Mouse (Mus musculus) G1E (cell line): ENCODE results near the gene Nap1l4. TPM values are rescaled to one million over a fixed set of nuclear protein-coding genes. Genes with fewer than 3 reads are reported as not detected.

Experiments
- ATAC-seq: 2 replicates; pipeline ENCODE4 v1.8.0; 2016; ENCODE audit warnings: mild to moderate bottlenecking; ENCODE audit not compliant: insufficient number of reproducible peaks, poor library complexity, low FRiP score, severe bottlenecking; ENCODE audit errors: extremely low read depth
- DNase-seq: peaks from one replicate; pipeline ENCODE4 v3.0.0; 2012; ENCODE audit warnings: low spot score
- H3K27me3 ChIP-seq: 2 replicates; pipeline ENCODE4 v1.6.1; 2012; ENCODE audit warnings: mild to moderate bottlenecking, low read length, inconsistent platforms; ENCODE audit not compliant: insufficient read depth
- H3K36me3 ChIP-seq: replicated peaks from 2 replicates; pipeline ENCODE3; 2012; ENCODE audit warnings: mild to moderate bottlenecking, inconsistent platforms
- H3K4me1 ChIP-seq: 2 replicates; pipeline ENCODE4 v1.6.1; 2012; ENCODE audit warnings: low read depth, low read length, inconsistent platforms, mixed read lengths; ENCODE audit not compliant: insufficient read depth
- H3K4me3 ChIP-seq: 2 replicates; pipeline ENCODE4 v1.5.1; 2012; ENCODE audit warnings: low read depth, mild to moderate bottlenecking, inconsistent platforms, low read length, moderate library complexity, mixed read lengths
- H3K9me3 ChIP-seq: replicated peaks from 2 replicates; pipeline ENCODE4 v1.6.1; 2012; ENCODE audit warnings: inconsistent platforms
- CTCF ChIP-seq: IDR thresholded peaks from 2 replicates; pipeline ENCODE4 v1.5.1; 2012; ENCODE audit warnings: low read depth, low read length, inconsistent platforms, mixed read lengths
- GATA1 ChIP-seq: IDR thresholded peaks from 2 replicates; pipeline ENCODE4 v1.6.1; 2012; ENCODE audit warnings: borderline replicate concordance, low read length, inconsistent platforms, mixed read lengths
- GATA2 ChIP-seq: IDR thresholded peaks from 2 replicates; pipeline ENCODE4 v1.6.1; 2012; ENCODE audit warnings: low read depth, low read length, inconsistent platforms, borderline replicate concordance
- POLR2AphosphoS5 ChIP-seq: IDR thresholded peaks from 2 replicates; pipeline ENCODE4 v1.6.1; 2012; ENCODE audit warnings: low read depth, low read length, inconsistent platforms; ENCODE audit not compliant: insufficient replicate concordance
- TAL1 ChIP-seq: conservative IDR thresholded peaks from 2 replicates; pipeline ENCODE4 v1.6.1; 2012; ENCODE audit warnings: low read depth, low read length, inconsistent platforms, mixed read lengths
- polyA plus RNA-seq: library from polyadenylated mRNA; stranded (reverse); fragments of >175 nt; gene quantifications from 2 replicates; pipeline ENCODE4 v1.2.3, GENCODE M21; 2012
- total RNA-seq, 2 experiments: library from RNA; stranded (forward) in 1 of 2; stranded (reverse) in 1 of 2; fragments of 200-1000 nt in 1 of 2; fragments of >200 nt in 1 of 2; fragmentation: Nextera tagmentation in 1 of 2; gene quantifications; 2 replicates each; pipeline ENCODE4 v1.2.3; 2014 to 2017

Nap1l4 gene
- total RNA-seq (2014; fragmentation: Nextera tagmentation): 96.6 and 138 TPM in 2 replicates
- total RNA-seq (2017): 146 and 158 TPM in 2 replicates
- polyA plus RNA-seq: 59.5 and 84.7 TPM in 2 replicates

DNA sequence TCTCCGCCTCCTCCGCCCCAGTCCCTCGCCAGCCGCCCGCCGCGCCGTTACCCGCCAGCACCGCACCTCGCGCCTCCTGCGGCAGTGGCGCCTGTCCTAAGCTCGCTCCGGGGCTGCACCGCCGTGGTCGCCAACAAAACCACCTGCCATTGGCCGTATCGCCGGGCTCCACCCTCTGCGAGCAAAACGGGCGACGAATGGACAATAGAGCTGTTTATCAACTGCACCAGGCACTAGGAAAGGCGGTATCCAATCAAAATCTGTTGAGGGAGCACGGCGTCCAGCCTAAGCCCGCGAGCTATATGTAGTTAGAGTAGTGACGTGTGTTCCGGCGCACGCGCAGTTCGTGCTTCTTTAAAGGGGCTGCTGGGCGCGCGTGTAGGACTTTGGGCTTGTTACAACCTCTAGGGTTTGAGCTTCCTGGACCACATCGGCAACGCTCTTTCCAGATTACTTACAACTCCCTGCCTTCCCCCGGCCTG is at the start of gene Nap1l4:
Gene Nap1l4, minus strand, starts transcription at position 131 of the 482 bp plus-strand sequence.
- peaks cover 61% of the 10 kb centered on the region for H3K4me1 ChIP-seq
- peaks cover 49% of the 10 kb centered on the region for H3K36me3 ChIP-seq
- H3K4me3 ChIP-seq: peak within 1 kb of the TSS; percentile 94
- DNase-seq (peak; percentile 99), ATAC-seq (peak; percentile 99)
- TF ChIP-seq POLR2AphosphoS5 (no peak), TAL1 (no peak), GATA1 (no peak), CTCF (no peak)
- H3K27me3 ChIP-seq: no peaks in the 10 kb centered on the region
- no peaks in the 10 kb centered on the region for H3K9me3 ChIP-seq

DNA sequence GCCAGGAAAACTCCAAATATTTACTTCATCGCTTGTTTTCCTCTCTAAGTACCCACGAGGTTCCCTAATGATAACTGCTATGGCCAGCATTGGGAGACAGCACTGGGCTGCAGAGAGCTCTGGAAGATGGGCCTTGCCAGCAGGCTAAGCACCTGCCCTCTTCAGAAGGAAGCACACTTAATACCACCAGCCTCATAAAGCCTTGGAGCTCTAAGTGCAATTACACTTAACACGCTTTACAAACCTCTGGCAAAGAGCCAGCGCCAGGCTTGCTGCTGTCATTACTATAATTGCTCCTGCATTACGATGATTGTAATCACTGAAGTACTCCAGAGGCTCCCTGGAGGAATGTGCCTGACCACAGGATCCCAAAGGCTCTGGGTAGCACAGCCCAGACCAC is 46.0 kb upstream of the Nap1l4 start:
- no peaks in the 10 kb centered on the region for H3K27me3 ChIP-seq
- no peak overlapping the region for H3K4me3 ChIP-seq
- TF ChIP-seq TAL1 (no peak), POLR2AphosphoS5 (no peak)
- peaks cover 90% of the 10 kb centered on the region for H3K36me3 ChIP-seq
- no peaks in the 10 kb centered on the region for H3K9me3 ChIP-seq
- ATAC-seq (no peak), DNase-seq (no peak)
- H3K4me1 ChIP-seq: peaks cover 64% of the 10 kb centered on the region

DNA sequence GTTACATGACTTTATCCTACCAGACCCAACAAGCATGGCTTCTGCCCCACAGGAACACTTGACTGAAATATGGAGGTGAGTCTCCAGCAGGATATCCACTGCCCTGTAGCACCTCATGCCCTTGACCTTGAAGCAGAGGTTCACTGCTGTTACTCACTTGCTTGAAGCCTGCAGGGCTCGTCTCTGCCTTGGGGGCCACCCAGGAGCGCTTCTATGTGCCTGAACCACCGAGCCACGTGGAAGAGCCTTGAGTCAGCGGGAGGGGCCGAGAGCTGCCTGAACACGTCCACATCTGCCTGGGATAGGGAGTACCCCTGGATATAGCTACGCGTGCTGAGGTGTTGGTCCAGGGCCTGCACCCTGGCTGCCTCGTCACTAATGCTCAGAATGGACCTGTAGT is 43.3 kb upstream of the Nap1l4 start:
- DNase-seq (no peak), ATAC-seq (no peak)
- Histone ChIP-seq H3K36me3 (peaks cover 99% of the 10 kb centered on the region), H3K4me3 (no peak overlapping the region), H3K27me3 (no peaks in the 10 kb centered on the region), H3K9me3 (no peaks in the 10 kb centered on the region), H3K4me1 (peaks cover 64% of the 10 kb centered on the region)
- TF ChIP-seq GATA2 (no peak), TAL1 (no peak), GATA1 (no peak), POLR2AphosphoS5 (no peak)

DNA sequence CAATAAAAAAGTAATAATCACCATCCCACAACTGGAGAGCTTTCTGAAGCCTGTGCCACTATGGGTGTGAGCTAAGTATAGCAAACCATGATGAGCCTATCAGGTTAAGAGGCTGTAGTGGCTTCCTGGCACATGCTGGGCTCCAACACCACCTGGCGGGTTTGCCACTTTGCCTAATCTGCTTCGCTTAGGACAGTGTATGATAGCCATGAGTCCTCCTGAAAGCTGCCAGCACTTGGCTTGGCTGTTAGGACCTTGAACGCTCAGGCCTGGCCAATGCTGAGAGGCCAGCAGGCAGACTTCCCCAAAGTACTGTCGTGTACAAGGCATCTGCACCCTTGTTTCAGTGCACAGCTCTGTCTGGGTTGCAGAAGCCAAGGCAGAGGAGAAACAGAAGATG is 39.1 kb upstream of the Nap1l4 start:
- Histone ChIP-seq H3K27me3 (no peaks in the 10 kb centered on the region), H3K4me1 (peaks cover 43% of the 10 kb centered on the region), H3K36me3 (peaks cover 100% of the 10 kb centered on the region), H3K4me3 (no peak overlapping the region), H3K9me3 (no peaks in the 10 kb centered on the region)
- ATAC-seq (no peak), DNase-seq (no peak)
- TF ChIP-seq CTCF: no peak
- TF ChIP-seq POLR2AphosphoS5: no peak
- no peak for TF ChIP-seq TAL1
- no peak for TF ChIP-seq GATA1
- no peak for TF ChIP-seq GATA2

DNA sequence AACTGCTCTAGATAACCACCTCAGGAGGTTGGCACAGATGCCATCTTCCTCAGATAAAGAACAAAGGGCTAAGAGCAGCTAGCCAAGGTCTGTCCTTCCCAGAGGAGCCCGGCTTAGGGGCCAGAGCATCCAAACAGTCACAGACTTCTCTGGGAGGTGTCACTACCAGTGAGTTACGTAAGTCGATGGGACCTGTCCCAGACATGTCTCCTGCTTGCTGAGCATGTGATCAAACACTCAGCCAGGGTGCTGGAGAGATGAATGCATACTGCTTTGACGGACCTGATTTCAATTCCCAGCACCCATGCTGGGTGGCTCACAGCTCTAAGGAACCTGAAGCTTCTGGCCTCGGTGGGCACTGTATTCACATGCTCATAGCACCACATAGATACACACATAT is 38.7 kb upstream of the Nap1l4 start:
- Histone ChIP-seq H3K9me3 (no peaks in the 10 kb centered on the region), H3K27me3 (no peaks in the 10 kb centered on the region), H3K36me3 (peaks cover 100% of the 10 kb centered on the region), H3K4me3 (no peak overlapping the region), H3K4me1 (peaks cover 41% of the 10 kb centered on the region)
- no peak for ATAC-seq
- no peak for TF ChIP-seq GATA2
- TF ChIP-seq TAL1: no peak
- TF ChIP-seq POLR2AphosphoS5: no peak
- no peak for TF ChIP-seq CTCF
- no peak for TF ChIP-seq GATA1
- no peak for DNase-seq

DNA sequence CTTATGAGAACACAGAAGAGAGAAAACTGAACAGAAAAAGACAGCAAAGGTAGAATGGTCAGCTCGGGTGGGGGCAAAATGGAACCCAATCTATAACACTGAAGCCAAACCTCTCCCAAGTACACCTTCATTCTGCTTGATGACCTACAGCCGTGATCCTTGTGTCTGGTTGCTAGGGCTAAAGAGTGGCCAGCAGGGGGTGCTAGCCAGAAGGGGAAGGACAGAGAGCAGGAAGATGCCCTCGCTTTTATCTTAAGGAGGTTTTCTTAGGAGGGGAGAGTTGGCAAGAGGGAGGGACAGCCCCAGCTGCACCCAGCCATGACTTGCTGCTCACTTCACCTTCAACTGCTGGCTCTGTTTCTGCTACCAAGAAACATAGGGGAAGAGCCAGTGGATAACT is 35.0 kb upstream of the Nap1l4 start:
- DNase-seq: peak; percentile 59
- peaks cover 23% of the 10 kb centered on the region for H3K4me1 ChIP-seq
- H3K27me3 ChIP-seq: no peaks in the 10 kb centered on the region
- TF ChIP-seq POLR2AphosphoS5: no peak
- TF ChIP-seq CTCF: peak; percentile 82
- no peak for TF ChIP-seq GATA1
- ATAC-seq: no peak
- peaks cover 99% of the 10 kb centered on the region for H3K36me3 ChIP-seq
- no peak overlapping the region for H3K4me3 ChIP-seq
- no peaks in the 10 kb centered on the region for H3K9me3 ChIP-seq

DNA sequence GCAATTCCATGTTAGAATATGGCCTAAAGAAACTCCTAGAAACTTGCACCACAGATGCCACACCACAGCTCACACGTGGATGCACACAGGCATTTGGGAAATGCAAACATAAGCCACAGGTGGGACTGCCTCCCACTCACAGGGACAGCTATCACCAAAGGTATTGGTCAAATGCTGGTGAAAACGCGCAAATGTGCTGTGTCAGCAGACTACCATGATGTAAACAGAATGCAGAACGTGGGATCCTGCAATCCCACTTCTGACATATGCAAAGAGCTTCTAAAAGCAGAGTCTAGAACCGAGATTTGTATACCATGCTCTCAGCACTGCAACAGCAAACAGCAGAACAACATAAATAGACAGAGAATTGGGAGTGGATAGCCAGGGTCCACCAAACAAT is 34.1 kb upstream of the Nap1l4 start:
- no peak for ATAC-seq
- H3K4me1 ChIP-seq: peaks cover 14% of the 10 kb centered on the region
- H3K36me3 ChIP-seq: peaks cover 99% of the 10 kb centered on the region
- no peak overlapping the region for H3K4me3 ChIP-seq
- H3K27me3 ChIP-seq: no peaks in the 10 kb centered on the region
- no peaks in the 10 kb centered on the region for H3K9me3 ChIP-seq
- TF ChIP-seq TAL1 (no peak), GATA2 (no peak), GATA1 (no peak), POLR2AphosphoS5 (no peak), CTCF (no peak)
- no peak for DNase-seq
